Mouse (Mus musculus) ES-Bruce4 (cell line): ENCODE measurements at regions not wholly inside any gene's neighbourhood (a gene's known extent, or its start where the extent isn't known, plus 50 kb on each side); places are given as distances from the start of the nearest gene placed in this dataset.
"Not testable (repeated sequence)": the region's sequence is repeated elsewhere in the genome, so short reads cannot be mapped to it uniquely, and the experiment has no call there.

Experiments used
- H3K27ac ChIP-seq: 2 replicates; pipeline ENCODE4 v1.5.1; 2012; ENCODE audit warnings: low read length, inconsistent platforms; ENCODE audit not compliant: insufficient read depth
- H3K27me3 ChIP-seq: 2 replicates; pipeline ENCODE4 v1.6.1; 2012; ENCODE audit warnings: mild to moderate bottlenecking, low read length, inconsistent platforms; ENCODE audit not compliant: control insufficient read depth, poor library complexity, insufficient read depth, severe bottlenecking
- H3K36me3 ChIP-seq: 2 replicates; pipeline ENCODE4 v1.6.1; 2012; ENCODE audit warnings: inconsistent platforms, mild to moderate bottlenecking, low read length, moderate library complexity; ENCODE audit not compliant: control insufficient read depth, poor library complexity, insufficient read depth, severe bottlenecking
- H3K4me1 ChIP-seq: one replicate; pipeline ENCODE4 v1.8.1; 2011; ENCODE audit warnings: low read length; ENCODE audit not compliant: control insufficient read depth, insufficient read depth
- H3K4me3 ChIP-seq: 2 replicates; pipeline ENCODE4 v1.5.1; 2011; ENCODE audit warnings: low read depth, mild to moderate bottlenecking, low read length
- H3K9ac ChIP-seq: 2 replicates; pipeline ENCODE4 v1.6.1; 2012; ENCODE audit warnings: low read depth, mild to moderate bottlenecking, inconsistent platforms; ENCODE audit not compliant: poor library complexity, severe bottlenecking
- H3K9me3 ChIP-seq: replicated peaks from 2 replicates; pipeline ENCODE4 v1.6.1; 2012; ENCODE audit warnings: mild to moderate bottlenecking, low read length, inconsistent platforms; ENCODE audit not compliant: control insufficient read depth, poor library complexity, insufficient read depth, severe bottlenecking
- CTCF ChIP-seq: IDR thresholded peaks from one replicate; pipeline ENCODE4 v1.8.1; 2011; ENCODE audit warnings: low read depth, low read length
- EP300 ChIP-seq: IDR thresholded peaks from 2 replicates; pipeline ENCODE4 v1.6.1; 2011; ENCODE audit warnings: low read depth, low read length; ENCODE audit not compliant: insufficient read depth
- POLR2A ChIP-seq: IDR thresholded peaks from one replicate; pipeline ENCODE4 v1.8.1; 2011; ENCODE audit warnings: low read length; ENCODE audit not compliant: insufficient read depth

DNA sequence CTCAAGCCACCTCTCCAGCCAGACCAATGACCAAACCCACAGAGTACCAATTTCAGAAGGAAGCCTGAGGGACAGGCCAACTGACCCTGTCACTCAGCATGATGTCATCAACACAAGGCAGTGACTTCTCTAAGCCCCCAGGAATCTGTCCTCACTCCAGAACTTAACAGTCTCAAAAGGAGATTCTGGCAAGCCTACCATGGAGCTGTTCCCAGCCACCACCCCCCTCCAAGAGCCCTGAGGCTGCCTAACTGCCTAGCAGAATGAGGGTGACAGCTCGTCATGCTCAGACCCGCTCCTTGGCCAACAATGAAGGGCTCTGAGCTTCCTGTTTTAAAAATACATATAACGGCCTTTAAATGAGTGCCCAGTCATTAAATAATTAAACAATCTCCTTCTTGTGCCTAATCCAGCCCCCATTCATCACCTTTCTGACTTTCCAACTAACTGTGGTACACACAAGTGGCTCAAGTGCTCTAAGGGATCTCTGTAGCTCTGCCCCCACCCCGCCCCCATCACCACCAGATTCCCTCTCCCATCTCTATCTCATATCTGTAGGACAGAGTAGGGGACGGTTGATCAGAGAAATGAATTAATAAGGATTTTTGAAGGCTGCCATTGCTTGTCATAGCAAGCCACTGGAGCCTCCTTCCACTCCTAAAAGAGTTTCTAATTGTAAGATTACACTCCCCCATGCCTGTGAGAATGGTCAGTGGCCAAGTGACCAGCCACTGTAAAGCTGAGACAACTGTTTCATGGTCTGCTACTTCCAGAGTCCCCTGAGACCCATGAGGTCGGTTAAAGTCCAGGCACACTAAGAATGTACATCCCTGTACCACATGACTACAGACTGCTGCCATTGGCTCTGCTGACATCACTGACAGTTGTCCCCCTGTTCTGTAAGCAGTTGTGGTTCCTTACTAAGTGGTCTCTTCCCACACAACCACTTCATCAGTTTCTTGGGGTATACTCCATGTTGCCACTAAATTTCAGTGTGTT is 188.1 kb upstream of the Irx4 start:
- Histone ChIP-seq H3K4me3 (no peak overlapping the region), H3K27me3 (no peaks in the 10 kb centered on the region), H3K4me1 (no peaks in the 10 kb centered on the region), H3K36me3 (no peaks in the 10 kb centered on the region), H3K9ac (no peak overlapping the region), H3K27ac (no peak overlapping the region), H3K9me3 (no peaks in the 10 kb centered on the region)
- no peak for TF ChIP-seq CTCF
- no peak for TF ChIP-seq POLR2A
- TF ChIP-seq EP300: no peak

GRCm38 (mm10) chr13:73077866-73078430 is 182.3 kb upstream of the Irx4 start:
- no peaks in the 10 kb centered on the region for H3K27me3 ChIP-seq
- H3K9me3 ChIP-seq: no peaks in the 10 kb centered on the region
- H3K9ac ChIP-seq: no peak overlapping the region
- no peaks in the 10 kb centered on the region for H3K4me1 ChIP-seq
- H3K27ac ChIP-seq: no peak overlapping the region
- no peak for TF ChIP-seq POLR2A
- no peak for TF ChIP-seq EP300
- TF ChIP-seq CTCF: no peak
- H3K4me3 ChIP-seq: no peak overlapping the region
- H3K36me3 ChIP-seq: no peaks in the 10 kb centered on the region

DNA sequence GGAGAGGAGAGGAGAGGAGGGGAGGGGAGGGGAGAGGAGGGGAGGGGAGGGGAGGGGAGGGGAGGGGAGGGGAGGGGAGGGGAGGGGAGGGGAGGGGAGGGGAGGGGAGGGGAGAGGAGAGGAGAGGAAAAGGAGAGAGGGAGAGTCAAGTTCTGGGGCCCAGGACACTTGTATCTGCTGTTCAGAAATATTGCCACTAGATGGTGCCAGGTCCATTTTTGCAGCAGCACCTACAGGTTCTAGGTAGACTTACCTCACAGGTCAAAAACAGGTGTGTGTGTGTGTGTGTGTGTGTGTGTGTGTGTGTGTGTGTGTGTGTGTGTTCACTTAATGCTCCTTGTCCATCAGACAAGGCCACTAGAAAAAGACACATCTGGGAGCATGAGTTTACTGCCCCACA is 172.5 kb upstream of the Irx4 start:
- H3K9me3 ChIP-seq, H3K27ac ChIP-seq, H3K27me3 ChIP-seq, H3K4me1 ChIP-seq, H3K9ac ChIP-seq, H3K4me3 ChIP-seq, H3K36me3 ChIP-seq: not testable (repeated sequence)

GRCm38 (mm10) chr13:73091886-73092285 is 168.4 kb upstream of the Irx4 start:
- Histone ChIP-seq H3K9me3 (no peaks in the 10 kb centered on the region), H3K27me3 (no peaks in the 10 kb centered on the region), H3K4me1 (no peaks in the 10 kb centered on the region), H3K9ac (no peak overlapping the region), H3K4me3 (no peak overlapping the region), H3K36me3 (no peaks in the 10 kb centered on the region), H3K27ac (no peak overlapping the region)
- no peak for TF ChIP-seq POLR2A
- no peak for TF ChIP-seq CTCF
- no peak for TF ChIP-seq EP300

GRCm38 (mm10) chr13:73097502-73097901 is 162.8 kb upstream of the Irx4 start:
- no peaks in the 10 kb centered on the region for H3K9me3 ChIP-seq
- peaks cover 1% of the 10 kb centered on the region for H3K4me1 ChIP-seq
- no peaks in the 10 kb centered on the region for H3K36me3 ChIP-seq
- TF ChIP-seq EP300 (no peak), CTCF (no peak), POLR2A (no peak)
- no peak overlapping the region for H3K9ac ChIP-seq
- H3K27me3 ChIP-seq: no peaks in the 10 kb centered on the region
- H3K4me3 ChIP-seq: no peak overlapping the region
- no peak overlapping the region for H3K27ac ChIP-seq

DNA sequence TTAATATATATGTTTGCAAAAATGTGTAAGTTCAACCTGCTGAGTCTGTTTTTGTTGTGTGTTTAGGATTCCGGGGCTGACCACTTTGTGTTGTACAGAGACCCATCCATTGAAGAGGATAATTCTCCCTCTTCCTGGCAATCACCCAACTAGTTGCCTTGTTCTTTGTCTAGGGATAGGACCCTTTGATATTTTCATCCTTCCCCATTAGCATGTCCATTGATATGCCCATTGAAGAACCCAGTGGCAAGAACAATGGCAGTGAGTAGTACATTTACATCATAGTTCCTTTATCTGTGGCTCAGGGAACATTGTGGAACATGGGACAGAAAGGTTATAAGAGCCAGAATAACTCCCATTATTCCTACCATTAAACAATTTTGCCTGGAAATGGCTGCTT is 160.9 kb upstream of the Irx4 start:
- H3K36me3 ChIP-seq: no peaks in the 10 kb centered on the region
- no peak overlapping the region for H3K9ac ChIP-seq
- peaks cover 1% of the 10 kb centered on the region for H3K4me1 ChIP-seq
- no peak overlapping the region for H3K27ac ChIP-seq
- no peaks in the 10 kb centered on the region for H3K9me3 ChIP-seq
- no peak for TF ChIP-seq POLR2A
- no peak for TF ChIP-seq EP300
- no peaks in the 10 kb centered on the region for H3K27me3 ChIP-seq
- H3K4me3 ChIP-seq: no peak overlapping the region
